ENCODE assay signal across 10 mouse cellular contexts in the genomic region with DNA sequence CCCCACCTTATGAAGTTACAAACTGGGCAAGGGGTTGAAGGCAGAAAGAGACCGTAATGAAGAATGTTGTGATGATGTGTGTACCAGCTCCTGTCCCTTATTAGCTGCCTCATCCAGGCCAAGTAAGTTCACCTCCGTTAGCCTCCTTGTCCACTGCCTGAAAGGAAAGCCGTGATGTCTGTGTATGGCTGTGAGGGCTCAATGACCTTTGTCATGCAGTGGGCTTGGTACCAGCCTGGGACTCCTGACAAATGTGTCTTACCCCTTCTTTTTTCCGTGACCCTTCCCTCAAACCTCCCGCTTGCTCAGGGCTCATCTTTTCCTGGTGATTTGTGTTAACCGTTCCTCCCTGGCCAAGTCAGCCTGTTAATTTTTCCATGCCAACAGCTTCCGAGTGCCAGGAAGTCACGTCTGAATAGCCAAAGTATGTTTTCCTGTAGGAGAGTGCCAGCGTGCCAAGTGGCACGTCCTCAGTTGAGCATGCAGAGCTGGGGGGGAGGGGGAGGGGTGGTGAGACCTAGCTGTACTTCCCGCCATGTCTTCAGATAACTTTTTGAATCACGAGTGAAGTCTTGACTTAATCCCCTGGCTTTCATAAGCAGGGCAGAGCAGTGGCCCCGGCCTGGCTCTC.
DNase-seq lines count a peak whose midpoint lies in the region; ATAC-seq lines count a peak whose summit lies in the region.
"Had no signal": no experiment of that assay in that cellular context is flagged by ENCODE, and none has a peak within 500 bp of the region (broad histone marks: within the 10 kb centered on the region; RNA-seq: fewer than 3 reads in every experiment).

No protein-coding gene starts in this region.

- DNase-seq in cerebellum, adult 11 months: peak; percentile 24
- no peak for DNase-seq in midbrain, embryonic 10.5 days (ENCODE audit: low spot score)
- peak; percentile 80 to 87 for DNase-seq in kidney, adult 8-10 months
- DNase-seq in lung, postnatal 10 days: peak; percentile 56
- no peak for DNase-seq in layer of hippocampus, postnatal 14 days (ENCODE audit: low spot score in 2 of 2)

- WGBS in midbrain, embryonic 10.5 days: 73% methylated on average over 13 of the region's 13 CpGs
- WGBS in midbrain, embryonic 16.5 days: 62% methylated on average over 13 of the region's 13 CpGs
- WGBS in intestine, embryonic 15.5 days: 70% methylated on average over 13 of the region's 13 CpGs

- no peak overlapping the region for H3K4me3 ChIP-seq in midbrain, embryonic 10.5 days
- H3K4me3 ChIP-seq in midbrain, embryonic 16.5 days (ENCODE audit: low read depth, low read length): no peak overlapping the region
- no peak overlapping the region for H3K4me3 ChIP-seq in intestine, embryonic 15.5 days (replicated peaks)
- H3K4me3 ChIP-seq: myocyte had no signal

- H3K27ac ChIP-seq in midbrain, embryonic 10.5 days (replicated peaks): 0 out of 2 replicates have a peak overlapping the region, but pooled peaks have one; percentile 3
- no peak overlapping the region for H3K27ac ChIP-seq in midbrain, embryonic 16.5 days (ENCODE audit: low read length)
- no peak overlapping the region for H3K27ac ChIP-seq in intestine, embryonic 15.5 days

- H3K36me3 ChIP-seq in midbrain, embryonic 10.5 days: no peaks in the 10 kb centered on the region
- no peaks in the 10 kb centered on the region for H3K36me3 ChIP-seq in midbrain, embryonic 16.5 days (ENCODE audit: control insufficient read depth, insufficient read depth, low read length)
- no peaks in the 10 kb centered on the region for H3K36me3 ChIP-seq in intestine, embryonic 15.5 days
- H3K36me3 ChIP-seq: hindbrain, embryonic 15.5 days had no signal

- ATAC-seq in cerebellum, adult (ENCODE audit: insufficient number of reproducible peaks, low FRiP score, low TSS enrichment): no peak
- ATAC-seq in midbrain, embryonic 16.5 days: no peak
- no peak for ATAC-seq in intestine, embryonic 15.5 days

- peaks cover 56% of the 10 kb centered on the region for H3K4me1 ChIP-seq in midbrain, embryonic 10.5 days
- H3K4me1 ChIP-seq in midbrain, embryonic 16.5 days (ENCODE audit: control insufficient read depth, insufficient read depth, low read length): peaks cover 33% of the 10 kb centered on the region
- peaks cover 15% of the 10 kb centered on the region for H3K4me1 ChIP-seq in intestine, embryonic 15.5 days (replicated peaks)

- H3K4me2 ChIP-seq in midbrain, embryonic 16.5 days (ENCODE audit: low read length): no peak overlapping the region
- no peak overlapping the region for H3K4me2 ChIP-seq in intestine, embryonic 15.5 days (replicated peaks)

- H3K9me3 ChIP-seq in midbrain, embryonic 10.5 days (replicated peaks): no peaks in the 10 kb centered on the region
- no peaks in the 10 kb centered on the region for H3K9me3 ChIP-seq in midbrain, embryonic 16.5 days (replicated peaks; ENCODE audit: control insufficient read depth, low read length, poor library complexity, severe bottlenecking)
- H3K9me3 ChIP-seq in intestine, embryonic 15.5 days: no peaks in the 10 kb centered on the region
- H3K9me3 ChIP-seq: hindbrain, embryonic 15.5 days had no signal

- no peaks in the 10 kb centered on the region for H3K27me3 ChIP-seq in midbrain, embryonic 10.5 days (ENCODE audit: low read depth, poor library complexity, severe bottlenecking)
- no peaks in the 10 kb centered on the region for H3K27me3 ChIP-seq in midbrain, embryonic 16.5 days (ENCODE audit: control insufficient read depth, insufficient read depth, low read depth, low read length)
- H3K27me3 ChIP-seq in intestine, embryonic 15.5 days (replicated peaks): no peaks in the 10 kb centered on the region
- H3K27me3 ChIP-seq: hindbrain, embryonic 15.5 days had no signal

- H3K9ac ChIP-seq in midbrain, embryonic 16.5 days (ENCODE audit: low read depth, low read length): no peak overlapping the region
- H3K9ac ChIP-seq in intestine, embryonic 15.5 days: no peak overlapping the region
- H3K9ac ChIP-seq: hindbrain, embryonic 15.5 days had no signal

Comparison
In these comparisons a context has a peak if more than half of its experiments do, and no peak if none do; other contexts are left out.
1. DNase-seq: peak in cerebellum, adult 11 months (single experiment), kidney, adult 8-10 months (2 of 2) and lung, postnatal 10 days (single experiment); none in midbrain, embryonic 10.5 days (single experiment) and layer of hippocampus, postnatal 14 days (0 of 2).